Mouse (Mus musculus): ENCODE results near the gene Cdhr2. TPM values are rescaled to one million over a fixed set of nuclear protein-coding genes. Genes with fewer than 3 reads are reported as not detected.

Gene Cdhr2
- total RNA-seq, 2 experiments from 2014 or later = not detected

- no peak for DNase-seq
Measured at GRCm38 (mm10) chr13:54692711-54693557, 8.3 kb upstream of the Cdhr2 start.

- DNase-seq = peak; percentile 97 to 99
Measured at GRCm38 (mm10) chr13:54693558-54694347, 7.5 kb upstream of the Cdhr2 start, which contains the start of gene Rnf44. TSS of gene Rnf44 (minus strand) at chr13:54693907.

GRCm38 (mm10) chr13:54694348-54695060 lies 6.8 kb upstream of the Cdhr2 start:
- DNase-seq = peak; percentile 93 to 95

GRCm38 (mm10) chr13:54695479-54696230 lies 5.6 kb upstream of the Cdhr2 start:
- DNase-seq = no peak

- no peak for DNase-seq
Measured at GRCm38 (mm10) chr13:54702507-54702906, 1.2 kb downstream of the Cdhr2 start.

GRCm38 (mm10) chr13:54704890-54705289 lies 3.6 kb downstream of the Cdhr2 start:
- no peak for DNase-seq

- no peak for DNase-seq
Measured at GRCm38 (mm10) chr13:54710866-54711265, 9.6 kb downstream of the Cdhr2 start.

- no peak for DNase-seq
Measured at GRCm38 (mm10) chr13:54714393-54714792, 13.1 kb downstream of the Cdhr2 start.

GRCm38 (mm10) chr13:54714996-54715395 lies 13.7 kb downstream of the Cdhr2 start:
- no peak for DNase-seq

GRCm38 (mm10) chr13:54716916-54717315 lies 15.7 kb downstream of the Cdhr2 start:
- peak; percentile 17 to 55 for DNase-seq

GRCm38 (mm10) chr13:54723143-54723542 lies 21.9 kb downstream of the Cdhr2 start:
- no peak for DNase-seq

- DNase-seq = no peak
Measured at GRCm38 (mm10) chr13:54726131-54726530, 24.9 kb downstream of the Cdhr2 start.

- DNase-seq = no peak
Measured at GRCm38 (mm10) chr13:54736931-54737330, 35.7 kb downstream of the Cdhr2 start.

GRCm38 (mm10) chr13:54737488-54738212 lies 36.4 kb downstream of the Cdhr2 start:
- DNase-seq = peak; percentile 5 to 8

GRCm38 (mm10) chr13:54738213-54738601 lies 36.9 kb downstream of the Cdhr2 start:
- DNase-seq = no peak

GRCm38 (mm10) chr13:54746110-54746509 lies 44.8 kb downstream of the Cdhr2 start:
- DNase-seq = no peak

GRCm38 (mm10) chr13:54746896-54747295 lies 45.6 kb downstream of the Cdhr2 start:
- DNase-seq = no peak

GRCm38 (mm10) chr13:54748190-54748589 lies 46.9 kb downstream of the Cdhr2 start:
- no peak for DNase-seq

- DNase-seq = no peak
Measured at GRCm38 (mm10) chr13:54748721-54749060, 47.4 kb downstream of the Cdhr2 start.

GRCm38 (mm10) chr13:54749061-54749863 lies 48.0 kb downstream of the Cdhr2 start:
- DNase-seq = no peak

All from heart, adult 18-20 months (tissue).